Mouse (Mus musculus): ENCODE data around the gene Kdsr.

Gene Kdsr

DNA sequence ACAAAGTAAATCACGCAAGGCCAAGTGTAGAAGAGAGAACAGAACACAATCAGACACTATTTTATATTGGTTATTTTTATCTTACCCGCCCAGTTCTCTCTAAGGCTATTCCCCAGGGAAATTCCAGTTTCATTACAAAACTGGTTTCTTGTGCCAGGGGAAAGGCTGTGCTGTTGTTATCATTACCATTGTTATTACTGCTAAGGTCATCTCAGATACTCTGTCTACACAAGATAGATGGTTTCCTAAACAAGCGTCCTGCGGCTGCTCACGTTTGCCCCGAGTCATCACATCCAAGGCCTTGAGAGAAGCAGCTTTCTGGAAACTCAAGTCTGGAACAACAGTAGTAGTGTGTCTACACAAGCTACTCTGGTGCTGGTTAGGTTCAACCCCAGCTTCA, 65.2 kb downstream of the Kdsr start:
- no peak for DNase-seq (ENCODE audit: low spot score)

- DNase-seq (ENCODE audit: low spot score), result no peak
Measured at GRCm38 (mm10) chr1:106692599-106692998, 66.9 kb downstream of the Kdsr start.

DNA sequence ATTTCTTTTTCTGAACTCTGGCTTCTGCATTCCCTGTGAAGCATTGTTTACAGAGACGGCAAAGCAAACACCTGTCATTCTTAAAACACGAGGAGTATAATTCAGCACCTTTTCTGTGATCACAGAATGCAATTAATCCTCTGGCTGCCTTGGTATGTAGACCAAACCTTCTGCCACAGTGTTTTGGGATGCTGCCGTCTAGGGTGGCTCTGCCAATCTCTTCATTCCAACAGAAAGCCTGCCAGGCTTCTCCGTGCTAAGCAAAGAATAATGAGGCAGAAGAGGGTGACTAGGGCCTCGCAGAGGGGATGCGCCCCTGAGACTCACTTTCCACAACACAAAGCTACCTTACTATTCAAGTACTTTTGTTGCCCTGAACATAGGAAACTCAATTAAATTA, 68.6 kb downstream of the Kdsr start:
- DNase-seq (ENCODE audit: low spot score), result no peak

DNA sequence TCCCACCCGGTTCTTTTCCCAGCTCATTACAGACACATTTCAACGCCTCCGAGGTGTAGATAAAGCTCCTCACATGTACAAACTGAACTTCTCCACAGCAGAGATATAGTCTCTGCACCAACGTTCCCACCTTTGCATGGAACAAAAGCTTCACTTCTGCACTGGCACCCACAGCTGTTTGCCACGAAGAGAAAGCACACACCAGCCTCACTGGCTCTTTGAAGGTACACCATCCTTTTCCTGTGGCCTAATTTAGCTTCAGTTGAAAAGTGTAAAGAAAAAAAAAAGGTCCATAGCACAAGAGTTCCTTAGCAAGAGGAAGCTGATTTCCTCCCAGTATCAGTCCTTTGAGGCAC, 71.4 kb downstream of the Kdsr start:
- no peak for DNase-seq (ENCODE audit: low spot score)

DNA sequence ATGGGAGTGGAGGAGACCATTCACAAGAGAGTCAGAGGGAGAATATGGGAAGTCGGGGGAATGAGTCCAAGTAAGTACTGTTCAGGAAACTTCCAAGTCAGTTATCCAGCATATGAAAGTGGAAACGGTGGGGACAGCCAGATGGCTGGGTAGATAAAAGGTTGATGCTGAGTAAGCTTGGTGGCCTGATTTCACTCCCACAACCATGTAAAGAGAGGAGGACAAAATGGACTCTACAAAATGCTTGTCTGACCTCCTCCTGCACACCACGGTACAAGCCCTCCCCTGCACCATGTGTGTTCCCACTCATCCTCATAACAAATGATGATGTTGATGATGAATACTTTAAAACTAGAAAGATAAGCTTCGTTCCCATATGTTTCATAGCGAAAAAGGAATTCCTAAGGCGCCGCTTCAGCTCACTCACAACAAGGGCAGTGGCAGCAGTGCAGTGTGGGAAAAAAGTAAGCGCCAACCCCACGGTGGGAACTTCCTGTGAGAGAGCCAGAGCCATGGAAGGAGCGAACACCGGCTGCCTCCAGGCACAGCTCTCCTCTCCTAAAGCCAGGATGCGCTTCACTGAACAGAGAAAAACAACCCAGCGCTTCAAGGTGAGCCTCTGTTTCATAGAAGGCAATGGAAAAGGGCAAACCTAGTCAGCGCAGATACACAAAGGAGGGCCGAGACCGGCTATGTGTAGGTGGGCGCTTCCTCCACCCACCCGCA, 71.9 kb downstream of the Kdsr start:
- DNase-seq (ENCODE audit: low spot score), result no peak

DNA sequence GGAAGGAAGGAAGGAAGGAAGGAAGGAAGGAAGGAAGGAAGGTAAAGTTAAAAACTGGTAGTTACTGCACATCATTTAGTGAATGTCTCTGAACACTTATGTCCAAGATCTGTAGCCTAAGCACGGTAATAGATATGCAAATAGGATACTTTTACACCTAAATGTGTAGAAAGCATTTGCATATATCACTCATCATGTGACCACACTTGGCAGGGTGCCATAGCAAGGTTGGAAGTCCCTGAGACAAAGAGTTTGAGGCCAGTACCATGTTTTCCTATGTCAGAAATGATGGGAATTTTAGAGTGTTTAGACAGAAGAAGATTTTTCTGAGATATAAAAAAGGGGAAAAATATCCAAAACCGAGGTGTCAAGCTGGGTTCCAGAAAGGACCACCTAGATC, 73.8 kb downstream of the Kdsr start:
- no peak for DNase-seq (ENCODE audit: low spot score)

DNA sequence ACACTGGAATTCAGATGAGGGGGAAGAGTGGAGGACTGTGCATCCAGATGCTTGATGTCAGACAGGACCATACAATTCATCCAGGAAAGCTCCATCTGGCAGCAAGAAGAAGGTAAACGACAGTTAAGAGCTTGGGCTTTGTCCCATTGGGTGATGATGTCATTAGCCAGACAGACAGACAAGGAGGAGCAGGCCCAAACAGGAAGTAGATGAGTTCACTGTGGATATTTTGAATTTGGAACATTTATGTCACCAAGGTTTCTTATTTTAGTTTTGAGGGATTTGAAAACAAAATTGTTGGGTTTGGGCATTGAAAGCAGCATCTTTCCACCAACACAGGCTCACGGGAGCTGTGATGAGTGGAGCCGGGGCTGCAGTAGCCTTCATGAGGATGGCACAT, 75.0 kb downstream of the Kdsr start:
- DNase-seq (ENCODE audit: low spot score), result no peak

GRCm38 (mm10) chr1:106682829-106683228, 76.7 kb downstream of the Kdsr start:
- DNase-seq (ENCODE audit: low spot score), result no peak

- no peak for DNase-seq (ENCODE audit: low spot score)
Measured at GRCm38 (mm10) chr1:106679800-106680515, 79.6 kb downstream of the Kdsr start.

- DNase-seq (ENCODE audit: low spot score), result no peak
Measured at GRCm38 (mm10) chr1:106678060-106678478, 81.5 kb downstream of the Kdsr start.
